Comparison of ENCODE assay signal across 11 mouse cellular contexts in genomic region chr17:72237315-72237714, GRCm38 (mm10).
A peak's percentile ranks its signal among the peaks of the same experiment; 100 is the strongest.
DNase-seq lines count a peak whose midpoint lies in the region; ATAC-seq and TF ChIP-seq lines count a peak whose summit lies in the region.
"Had no signal": no experiment of that assay in that cellular context is flagged by ENCODE, and none has a peak within 500 bp of the region (broad histone marks: within the 10 kb centered on the region; RNA-seq: fewer than 3 reads in every experiment).

No protein-coding gene starts in this region.

- H3K4me2 ChIP-seq in forebrain, embryonic 14.5 days (ENCODE audit: low read length), result no peak overlapping the region
- H3K4me2 ChIP-seq: hindbrain, embryonic 15.5 days; limb, embryonic 12.5 days; midbrain, embryonic 12.5 days had no signal

- no peak overlapping the region for H3K4me3 ChIP-seq in forebrain, embryonic 14.5 days (ENCODE audit: low read depth, low read length)
- no peak overlapping the region for H3K4me3 ChIP-seq in forebrain, embryonic 10.5 days
- no peak overlapping the region for H3K4me3 ChIP-seq in layer of hippocampus, adult 2 months
- H3K4me3 ChIP-seq: hindbrain, embryonic 15.5 days; limb, embryonic 12.5 days; midbrain, embryonic 12.5 days had no signal

- ATAC-seq in forebrain, embryonic 14.5 days, result peak; percentile 77

- peak; percentile 78 for DNase-seq in forebrain, embryonic 14.5 days (ENCODE audit: low spot score)
- DNase-seq in forebrain, embryonic 10.5 days (ENCODE audit: extremely low spot score, low spot score), result no peak
- DNase-seq in layer of hippocampus, adult 2 months (ENCODE audit: low spot score in 2 of 2), result peak; percentile 6 to 17
- DNase-seq in layer of hippocampus, adult 9-10 months (ENCODE audit: low spot score), result no peak
- peak; percentile 52 for DNase-seq in Muller cell, postnatal 12 days (ENCODE audit: inconsistent ontology term)
- DNase-seq in layer of hippocampus, adult 9-11 months, result peak; percentile 7
- DNase-seq in neural tube, embryonic 10.5 days (ENCODE audit: extremely low spot score, low spot score), result no peak
- no peak for DNase-seq in frontal cortex, postnatal 36 days (ENCODE audit: low spot score in 2 of 2)

- H3K36me3 ChIP-seq in forebrain, embryonic 14.5 days (ENCODE audit: control insufficient read depth, insufficient read depth, low read length), result no peaks in the 10 kb centered on the region
- H3K36me3 ChIP-seq in forebrain, embryonic 10.5 days (replicated peaks), result no peaks in the 10 kb centered on the region
- H3K36me3 ChIP-seq: hindbrain, embryonic 15.5 days; limb, embryonic 12.5 days; midbrain, embryonic 12.5 days had no signal

- 48% methylated on average over 1 of the region's 1 CpGs for WGBS in forebrain, embryonic 14.5 days
- 94% methylated on average over 1 of the region's 1 CpGs for WGBS in forebrain, embryonic 10.5 days

- H3K9me3 ChIP-seq in forebrain, embryonic 14.5 days (replicated peaks; ENCODE audit: control insufficient read depth, low read length), result peaks cover 6% of the 10 kb centered on the region; the same call in 1 of the 2 replicates
- H3K9me3 ChIP-seq in forebrain, embryonic 10.5 days, result 0 out of 2 replicates have a peak, but pooled peaks cover 5% of the 10 kb centered on the region
- H3K9me3 ChIP-seq: hindbrain, embryonic 15.5 days; midbrain, embryonic 12.5 days had no signal

- no peaks in the 10 kb centered on the region for H3K27me3 ChIP-seq in forebrain, embryonic 14.5 days (replicated peaks; ENCODE audit: control insufficient read depth, insufficient read depth, low read length)
- no peaks in the 10 kb centered on the region for H3K27me3 ChIP-seq in forebrain, embryonic 10.5 days (ENCODE audit: poor library complexity, severe bottlenecking)
- H3K27me3 ChIP-seq: hindbrain, embryonic 15.5 days; limb, embryonic 12.5 days; midbrain, embryonic 12.5 days had no signal

- H3K9ac ChIP-seq in forebrain, embryonic 14.5 days (ENCODE audit: low read length), result no peak overlapping the region
- H3K9ac ChIP-seq: hindbrain, embryonic 15.5 days; limb, embryonic 12.5 days; midbrain, embryonic 12.5 days had no signal

- H3K27ac ChIP-seq in forebrain, embryonic 14.5 days (ENCODE audit: low read depth, low read length), result no peak overlapping the region
- no peak overlapping the region for H3K27ac ChIP-seq in forebrain, embryonic 10.5 days
- no peak overlapping the region for H3K27ac ChIP-seq in layer of hippocampus, adult 2 months
- H3K27ac ChIP-seq: hindbrain, embryonic 15.5 days; limb, embryonic 12.5 days; midbrain, embryonic 12.5 days had no signal

- peaks cover 3% of the 10 kb centered on the region; the same call in 1 of the 2 replicates for H3K4me1 ChIP-seq in forebrain, embryonic 14.5 days (ENCODE audit: control insufficient read depth, insufficient read depth, low read length)
- no peaks in the 10 kb centered on the region for H3K4me1 ChIP-seq in forebrain, embryonic 10.5 days
- H3K4me1 ChIP-seq: limb, embryonic 12.5 days; midbrain, embryonic 12.5 days had no signal

- no peak for TF ChIP-seq CTCF in layer of hippocampus, adult 2 months (conservative IDR thresholded peaks at IDR 0.05)

Comparison
In these comparisons a context has a peak if more than half of its experiments do, and no peak if none do; other contexts are left out.
1. DNase-seq: peak in forebrain, embryonic 14.5 days (single experiment), layer of hippocampus, adult 2 months (2 of 2), Muller cell, postnatal 12 days (single experiment) and layer of hippocampus, adult 9-11 months (single experiment); none in forebrain, embryonic 10.5 days (single experiment), layer of hippocampus, adult 9-10 months (single experiment), neural tube, embryonic 10.5 days (single experiment) and frontal cortex, postnatal 36 days (0 of 2).